ENCODE assay signal across 8 mouse cellular contexts in genomic region chr3:121291560-121292258, GRCm38 (mm10). TPM values are rescaled to one million over a fixed set of nuclear protein-coding genes. Genes with fewer than 3 reads are reported as not detected.
DNase-seq lines count a peak whose midpoint lies in the region; ATAC-seq lines count a peak whose summit lies in the region.

Gene Alg14 (plus strand): TSS chr3:121291773.

- WGBS in heart, embryonic 13.5 days = under 1% methylated on average over 42 of the region's 42 CpGs
- under 1% methylated on average over 42 of the region's 42 CpGs for WGBS in liver, embryonic 12.5 days (ENCODE audit: insufficient replicate concordance)
- under 1% methylated on average over 42 of the region's 42 CpGs for WGBS in stomach, embryonic 15.5 days

- H3K9me3 ChIP-seq in heart, embryonic 13.5 days = no peaks in the 10 kb centered on the region
- H3K9me3 ChIP-seq in liver, embryonic 12.5 days (replicated peaks) = no peaks in the 10 kb centered on the region
- H3K9me3 ChIP-seq in stomach, embryonic 15.5 days = no peaks in the 10 kb centered on the region

- H3K9ac ChIP-seq in heart, embryonic 13.5 days = peak within 1 kb of the TSS; percentile 85
- H3K9ac ChIP-seq in liver, embryonic 12.5 days = peak within 1 kb of the TSS; percentile 74
- peak within 1 kb of the TSS; percentile 53; the same call in 1 of the 2 replicates for H3K9ac ChIP-seq in stomach, embryonic 15.5 days

- H3K27ac ChIP-seq in brown adipose tissue, adult 24 weeks (replicated peaks; ENCODE audit: low read depth, low read length) = peak within 1 kb of the TSS; percentile 93
- peak within 1 kb of the TSS; percentile 97 for H3K27ac ChIP-seq in heart, embryonic 13.5 days (replicated peaks)
- H3K27ac ChIP-seq in liver, embryonic 12.5 days = peak within 1 kb of the TSS; percentile 85
- H3K27ac ChIP-seq in stomach, embryonic 15.5 days = peak within 1 kb of the TSS; percentile 97

- H3K27me3 ChIP-seq in heart, embryonic 13.5 days (replicated peaks) = no peaks in the 10 kb centered on the region
- no peaks in the 10 kb centered on the region for H3K27me3 ChIP-seq in liver, embryonic 12.5 days (replicated peaks)
- no peaks in the 10 kb centered on the region for H3K27me3 ChIP-seq in stomach, embryonic 15.5 days (replicated peaks)

- peak within 1 kb of the TSS; percentile 77 for H3K4me2 ChIP-seq in heart, embryonic 13.5 days
- peak within 1 kb of the TSS; percentile 73 for H3K4me2 ChIP-seq in liver, embryonic 12.5 days
- H3K4me2 ChIP-seq in stomach, embryonic 15.5 days = peak within 1 kb of the TSS; percentile 65

- H3K4me1 ChIP-seq in brown adipose tissue, adult 24 weeks (ENCODE audit: control insufficient read depth, insufficient read depth, insufficient read length, low read length) = 0 out of 2 replicates have a peak, but pooled peaks cover 2% of the 10 kb centered on the region
- H3K4me1 ChIP-seq in heart, embryonic 13.5 days = peaks cover 10% of the 10 kb centered on the region
- peaks cover 40% of the 10 kb centered on the region for H3K4me1 ChIP-seq in liver, embryonic 12.5 days
- peaks cover 4% of the 10 kb centered on the region; the same call in 1 of the 2 replicates for H3K4me1 ChIP-seq in stomach, embryonic 15.5 days

- ATAC-seq in heart, embryonic 13.5 days (ENCODE audit: extremely low read depth, insufficient number of reproducible peaks, low FRiP score, low TSS enrichment) = peak; percentile 95
- peak; percentile 95 for ATAC-seq in liver, embryonic 12.5 days
- peak; percentile 97 for ATAC-seq in stomach, embryonic 15.5 days (ENCODE audit: insufficient read depth, low FRiP score, low read depth)

- peak within 1 kb of the TSS; percentile 72 for H3K4me3 ChIP-seq in brown adipose tissue, adult 24 weeks (ENCODE audit: insufficient read depth, low read depth, low read length)
- peak within 1 kb of the TSS; percentile 69 for H3K4me3 ChIP-seq in heart, embryonic 13.5 days
- peak within 1 kb of the TSS; percentile 64 for H3K4me3 ChIP-seq in liver, embryonic 12.5 days
- H3K4me3 ChIP-seq in stomach, embryonic 15.5 days (replicated peaks) = peak within 1 kb of the TSS; percentile 61

- H3K36me3 ChIP-seq in heart, embryonic 13.5 days = no peaks in the 10 kb centered on the region
- no peaks in the 10 kb centered on the region; the same call in 1 of the 2 replicates for H3K36me3 ChIP-seq in liver, embryonic 12.5 days
- H3K36me3 ChIP-seq in stomach, embryonic 15.5 days = no peaks in the 10 kb centered on the region

- DNase-seq in CD4-positive, CD25-positive, alpha-beta regulatory T cell, adult 2 months (ENCODE audit: low read depth, low spot score) = peak; percentile 98
- DNase-seq in fat pad, adult 2 months (ENCODE audit: extremely low read depth, low read depth, low spot score) = peak; percentile 96
- DNase-seq in kidney, postnatal 10 days = peak; percentile 98
- DNase-seq in natural killer cell, adult 2 months (ENCODE audit: low spot score in 2 of 2) = peak; percentile 96

RNA-seq across cellular contexts. Expression of gene Alg14, which starts in this region (rescaled TPM):
- 50.0 and 73.2 TPM in 2 replicates for polyA plus RNA-seq in brown adipose tissue, adult 24 weeks (2012; ENCODE audit: insufficient read depth, insufficient read length, missing spikeins)
- polyA plus RNA-seq in heart, embryonic 13.5 days (2015; fragmentation: Nextera tagmentation; extraction: Ambion mirVana) = 37.2 and 41.9 TPM in 2 replicates
- polyA plus RNA-seq in liver, embryonic 12.5 days (2016; fragmentation: Nextera tagmentation; extraction: Ambion mirVana) = 18.1 and 20.0 TPM in 2 replicates
- 44.1 and 44.9 TPM in 2 replicates for polyA plus RNA-seq in stomach, embryonic 15.5 days (2015; fragmentation: Nextera tagmentation; extraction: Ambion mirVana)

Comparison
In these comparisons a context has a peak if more than half of its experiments do, and no peak if none do; other contexts are left out.
1. Peak in every context shown above with its lines: DNase-seq, ATAC-seq, H3K4me3 ChIP-seq and H3K27ac ChIP-seq.